In the genomic region with DNA sequence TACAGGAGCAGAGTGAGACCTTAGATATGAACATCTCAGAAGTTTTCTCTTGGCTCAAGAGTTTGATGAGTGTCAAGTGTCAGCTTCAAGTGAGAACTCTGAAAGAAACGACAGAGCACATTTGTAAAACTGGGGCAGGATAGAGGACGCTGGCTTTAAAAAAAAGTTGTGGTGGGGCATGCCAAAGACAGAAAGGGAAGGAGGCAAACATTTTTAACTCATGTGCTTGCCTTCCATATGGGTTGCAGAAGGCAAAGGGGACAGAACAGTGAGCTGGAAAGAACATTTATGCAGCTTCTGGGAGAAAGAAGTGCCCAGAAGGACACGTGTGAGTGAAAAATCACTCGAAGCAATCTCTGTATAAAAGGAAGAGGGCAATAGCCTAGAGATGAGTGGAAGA, we compare ENCODE assay signal across 20 mouse cellular contexts.
"Had no signal": no experiment of that assay in that cellular context is flagged by ENCODE, and none has a peak within 500 bp of the region (broad histone marks: within the 10 kb centered on the region; RNA-seq: fewer than 3 reads in every experiment).

No protein-coding gene starts in this region.

- H3K36me3 ChIP-seq: intestine, embryonic 15.5 days; kidney, embryonic 15.5 days; liver, embryonic 13.5 days; midbrain, embryonic 10.5 days; midbrain, embryonic 13.5 days; neural tube, embryonic 13.5 days had no signal

- DNase-seq: kidney, adult 11 months; kidney, adult 8-10 months; kidney, postnatal 10 days; kidney, postnatal 36 days; layer of hippocampus, postnatal 36 days; liver, embryonic 13.5 days; lung, adult 2 months; lung, postnatal 14 days; retina, postnatal 1 day; right cerebral cortex, postnatal 14 days; thymus, adult 2 months; thymus, postnatal 25 days had no signal

- H3K27me3 ChIP-seq: intestine, embryonic 15.5 days; kidney, embryonic 15.5 days; liver, embryonic 13.5 days; midbrain, embryonic 13.5 days; neural tube, embryonic 13.5 days had no signal

- H3K4me2 ChIP-seq: intestine, embryonic 15.5 days; kidney, embryonic 15.5 days; liver, embryonic 13.5 days; midbrain, embryonic 13.5 days; neural tube, embryonic 13.5 days had no signal

- H3K4me3 ChIP-seq: intestine, embryonic 15.5 days; kidney, embryonic 15.5 days; liver, embryonic 13.5 days; midbrain, embryonic 10.5 days; midbrain, embryonic 13.5 days; myocyte; neural tube, embryonic 13.5 days had no signal

- H3K9ac ChIP-seq: intestine, embryonic 15.5 days; kidney, embryonic 15.5 days; liver, embryonic 13.5 days; midbrain, embryonic 13.5 days; neural tube, embryonic 13.5 days had no signal

- H3K27ac ChIP-seq: intestine, embryonic 15.5 days; kidney, embryonic 15.5 days; liver, embryonic 13.5 days; macrophage; midbrain, embryonic 10.5 days; midbrain, embryonic 13.5 days; neural tube, embryonic 13.5 days had no signal

- H3K4me1 ChIP-seq: intestine, embryonic 15.5 days; kidney, embryonic 15.5 days; liver, embryonic 13.5 days; midbrain, embryonic 10.5 days; midbrain, embryonic 13.5 days; neural tube, embryonic 13.5 days had no signal

- H3K9me3 ChIP-seq: intestine, embryonic 15.5 days; kidney, embryonic 15.5 days; liver, embryonic 13.5 days; midbrain, embryonic 10.5 days; midbrain, embryonic 13.5 days; neural tube, embryonic 13.5 days had no signal

- ATAC-seq: intestine, embryonic 15.5 days; midbrain, embryonic 13.5 days; midbrain, embryonic 16.5 days had no signal
